Mouse (Mus musculus) limb, embryonic 11.5 days (tissue): ENCODE results near the gene Ovch2. TPM values are rescaled to one million over a fixed set of nuclear protein-coding genes. Genes with fewer than 3 reads are reported as not detected.
A peak's percentile ranks its signal among the peaks of the same experiment; 100 is the strongest.
"Not testable (repeated sequence)": the region's sequence is repeated elsewhere in the genome, so short reads cannot be mapped to it uniquely, and the experiment has no call there.

Experiments
- ATAC-seq: fragments of 200-750 bp; cut with Nextera tagmentation; 2 replicates; pipeline ENCODE4 v1.8.0; 2017; ENCODE audit warnings: low read depth; ENCODE audit not compliant: insufficient number of reproducible peaks, low FRiP score, low TSS enrichment
- DNase-seq: peaks from one replicate; pipeline ENCODE4 v3.0.0-alpha.2; 2015; ENCODE audit warnings: low spot score
- H3K27ac ChIP-seq: fragments of 300-500 bp; sonication (generic); replicated peaks from 2 replicates; pipeline ENCODE4 v1.5.1; 2014; ENCODE audit warnings: low read depth, mild to moderate bottlenecking, low read length
- H3K27me3 ChIP-seq: fragments of 300-500 bp; sonication (generic); 2 replicates; pipeline ENCODE4 v1.6.1; 2014; ENCODE audit warnings: mild to moderate bottlenecking, low read length, mixed read lengths; ENCODE audit not compliant: control insufficient read depth, insufficient read depth
- H3K36me3 ChIP-seq: fragments of 300-500 bp; sonication (generic); 2 replicates; pipeline ENCODE4 v1.6.1; 2014; ENCODE audit warnings: mild to moderate bottlenecking, low read length, moderate library complexity, mixed read lengths; ENCODE audit not compliant: control insufficient read depth, insufficient read depth
- H3K4me1 ChIP-seq: fragments of 300-500 bp; sonication (generic); 2 replicates; pipeline ENCODE4 v1.6.1; 2014; ENCODE audit warnings: low read length, mixed read lengths; ENCODE audit not compliant: control insufficient read depth, insufficient read depth
- H3K4me2 ChIP-seq: fragments of 300-500 bp; sonication (generic); 2 replicates; pipeline ENCODE4 v1.6.1; 2014; ENCODE audit warnings: low read depth, mild to moderate bottlenecking, moderate library complexity; ENCODE audit not compliant: severe bottlenecking
- H3K4me3 ChIP-seq: fragments of 300-500 bp; sonication (generic); 2 replicates; pipeline ENCODE4 v1.5.1; 2014; ENCODE audit warnings: low read depth, low read length
- H3K9ac ChIP-seq: fragments of 300-500 bp; sonication (generic); 2 replicates; pipeline ENCODE4 v1.6.1; 2014; ENCODE audit warnings: mild to moderate bottlenecking, low read length
- H3K9me3 ChIP-seq: fragments of 300-500 bp; sonication (generic); 2 replicates; pipeline ENCODE4 v1.6.1; 2016; ENCODE audit warnings: low read length; ENCODE audit not compliant: control insufficient read depth
- WGBS: fragments of 180-500 bp; shearing (Covaris S2); extraction: QIAGEN DNeasy Blood & Tissue Kit; methylation state at CpG from one replicate; pipeline ENCODE4 v1.1.7; 2014; 5-methylcytosine and 5-hydroxymethylcytosine counted together
- polyA plus RNA-seq: library from polyadenylated mRNA; unstranded; fragments of >200 nt; fragmentation: Nextera tagmentation; extraction: Ambion mirVana; gene quantifications from 2 replicates; pipeline ENCODE4 v1.2.1, GENCODE M21; 2014

The Ovch2 gene
- not detected in 2 replicates for polyA plus RNA-seq

DNA sequence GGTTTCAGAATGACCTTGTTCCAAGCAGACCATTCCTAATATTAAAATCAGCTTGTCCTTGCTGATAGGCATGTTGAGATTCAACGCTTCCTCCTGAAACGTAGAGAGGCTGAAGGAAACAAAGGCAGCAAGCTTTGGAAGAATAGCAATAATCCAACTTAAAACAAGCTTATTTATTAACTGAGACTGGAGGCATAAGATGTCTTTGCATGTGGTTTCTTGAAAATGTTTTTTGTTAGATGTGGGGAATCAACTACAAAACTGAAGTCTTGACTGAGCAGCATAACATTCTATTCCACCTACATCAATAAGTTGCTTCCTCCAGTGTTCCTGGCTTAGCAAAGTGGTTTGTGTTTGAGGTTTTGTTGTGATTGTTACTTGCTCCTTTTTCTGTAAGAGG, at the start of gene Ovch2:
Gene Ovch2 (minus strand): TSS at position 101 of the 400 bp plus-strand sequence.
- no peak within 1 kb of the TSS for H3K9ac ChIP-seq
- no peak for DNase-seq
- 0 out of 2 replicates have a peak, but pooled peaks cover 2% of the 10 kb centered on the region for H3K4me1 ChIP-seq
- no peak for ATAC-seq
- H3K4me2 ChIP-seq = no peak within 1 kb of the TSS
- H3K27ac ChIP-seq = 0 out of 2 replicates have a peak within 1 kb of the TSS, but pooled peaks have one; percentile 14
- WGBS = 92% methylated on average over 2 of the region's 2 CpGs
- no peaks in the 10 kb centered on the region for H3K9me3 ChIP-seq
- no peaks in the 10 kb centered on the region for H3K36me3 ChIP-seq
- no peaks in the 10 kb centered on the region for H3K27me3 ChIP-seq
- no peak within 1 kb of the TSS for H3K4me3 ChIP-seq

DNA sequence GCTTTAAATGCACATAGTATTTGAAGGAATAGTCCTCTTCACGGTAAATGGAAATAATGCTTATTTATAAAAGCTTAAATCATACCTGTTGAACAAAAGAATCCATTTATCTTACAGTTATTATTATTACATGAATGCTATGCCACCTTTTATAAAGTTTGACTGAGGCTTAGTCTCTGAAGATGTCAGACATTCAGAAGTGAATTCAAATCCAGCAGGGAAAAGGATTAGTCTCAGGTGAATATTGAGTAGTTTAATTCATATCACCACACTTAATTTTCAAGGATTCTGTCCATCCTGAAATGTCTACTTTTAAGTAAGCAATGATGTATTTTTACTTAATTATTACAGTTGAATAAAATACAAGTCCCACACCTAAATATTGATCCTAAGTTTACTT, 46.4 kb upstream of the Ovch2 start, which contains the start of gene Olfr470:
Gene Olfr470 (minus strand): TSS at position 101 of the 400 bp plus-strand sequence.
- H3K36me3 ChIP-seq, H3K9ac ChIP-seq, H3K4me2 ChIP-seq, H3K4me1 ChIP-seq, H3K27me3 ChIP-seq, H3K4me3 ChIP-seq, H3K27ac ChIP-seq, DNase-seq, H3K9me3 ChIP-seq, ATAC-seq: not testable (repeated sequence)
- 88% methylated on average over 1 of the region's 1 CpGs for WGBS

GRCm38 (mm10) chr7:107841719-107842118, 40.7 kb upstream of the Ovch2 start:
- Histone ChIP-seq H3K9me3 (no peaks in the 10 kb centered on the region), H3K27me3 (no peaks in the 10 kb centered on the region), H3K9ac (no peak overlapping the region), H3K4me2 (no peak overlapping the region), H3K4me1 (no peaks in the 10 kb centered on the region), H3K36me3 (no peaks in the 10 kb centered on the region), H3K4me3 (no peak overlapping the region), H3K27ac (no peak overlapping the region)
- 80% methylated on average over 1 of the region's 1 CpGs for WGBS
- DNase-seq (no peak), ATAC-seq (no peak)

DNA sequence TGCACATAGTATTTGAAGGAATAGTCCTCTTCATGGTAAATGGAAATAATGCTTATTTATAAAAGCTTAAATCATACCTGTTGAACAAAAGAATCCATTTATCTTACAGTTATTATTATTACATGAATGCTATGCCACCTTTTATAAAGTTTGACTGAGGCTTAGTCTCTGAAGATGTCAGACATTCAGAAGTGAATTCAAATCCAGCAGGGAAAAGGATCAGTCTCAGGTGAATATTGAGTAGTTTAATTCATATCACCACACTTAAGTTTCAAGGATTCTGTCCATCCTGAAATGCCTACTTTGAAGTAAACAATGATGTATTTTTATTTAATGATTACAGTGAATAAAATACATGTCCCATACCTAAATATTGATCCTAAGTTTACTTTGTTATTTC, 24.4 kb upstream of the Ovch2 start, which contains the start of gene Olfr469:
Gene Olfr469 (minus strand): TSS at position 101 of the 400 bp plus-strand sequence.
- ATAC-seq, H3K9ac ChIP-seq, H3K36me3 ChIP-seq, H3K4me3 ChIP-seq, H3K4me1 ChIP-seq, H3K27ac ChIP-seq, H3K9me3 ChIP-seq, H3K4me2 ChIP-seq, H3K27me3 ChIP-seq, DNase-seq: not testable (repeated sequence)

DNA sequence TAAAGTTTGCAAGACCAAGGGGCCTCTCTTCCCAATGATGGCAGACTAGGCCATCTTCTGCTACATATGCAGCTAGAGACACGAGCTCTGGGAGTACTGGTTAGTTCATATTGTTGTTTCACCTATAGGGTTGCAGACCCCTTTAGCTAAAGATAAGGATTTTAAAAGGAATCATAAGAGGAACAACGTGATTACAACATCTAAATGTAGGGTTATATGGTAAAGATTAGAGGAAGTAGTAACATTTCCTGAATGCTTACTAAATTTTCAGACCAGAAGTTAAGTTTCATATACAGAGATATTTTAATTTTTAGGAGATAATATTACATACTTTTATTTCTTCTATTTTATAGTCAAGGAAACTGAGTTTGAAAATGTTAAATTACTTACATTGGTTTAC, 22.9 kb upstream of the Ovch2 start:
- H3K9me3 ChIP-seq, H3K27ac ChIP-seq, H3K36me3 ChIP-seq: not testable (repeated sequence)

DNA sequence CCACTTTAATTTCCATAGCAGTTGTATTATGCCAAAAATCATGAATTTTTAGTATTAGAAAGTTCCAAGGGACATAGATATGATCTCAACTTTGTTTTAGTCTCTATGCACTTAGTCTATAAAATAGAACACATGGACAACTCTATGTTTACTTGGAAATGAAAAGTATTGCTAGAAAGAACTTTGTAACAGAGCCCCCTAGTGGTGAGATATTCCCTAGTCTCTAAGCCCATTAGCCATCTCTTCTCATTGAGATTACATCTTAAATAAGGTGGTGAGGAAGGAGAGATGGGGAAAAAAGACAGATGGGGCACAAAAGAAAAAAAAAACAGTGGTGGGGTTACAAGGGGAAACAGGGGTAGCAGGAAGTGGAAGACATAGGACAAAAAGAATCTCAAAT, 18.4 kb upstream of the Ovch2 start:
- Histone ChIP-seq H3K4me1 (no peaks in the 10 kb centered on the region), H3K9me3 (no peaks in the 10 kb centered on the region), H3K4me2 (no peak overlapping the region), H3K36me3 (no peaks in the 10 kb centered on the region), H3K4me3 (no peak overlapping the region), H3K27ac (no peak overlapping the region), H3K9ac (no peak overlapping the region), H3K27me3 (no peaks in the 10 kb centered on the region)
- ATAC-seq (no peak), DNase-seq (no peak)

More for the DNA sequence above, 22.9 kb upstream of the Ovch2 start:
- H3K9ac ChIP-seq, H3K27me3 ChIP-seq, H3K4me1 ChIP-seq, DNase-seq, ATAC-seq, H3K4me2 ChIP-seq, H3K4me3 ChIP-seq: not testable (repeated sequence)
- WGBS = 58% methylated on average over 2 of the region's 2 CpGs

- no peak within 1 kb of the TSS for H3K4me3 ChIP-seq
- H3K27ac ChIP-seq = no peak within 1 kb of the TSS
- DNase-seq (no peak), ATAC-seq (no peak)
- H3K9me3 ChIP-seq = no peaks in the 10 kb centered on the region
- no peaks in the 10 kb centered on the region for H3K27me3 ChIP-seq
- no peak within 1 kb of the TSS for H3K9ac ChIP-seq
- no peak within 1 kb of the TSS for H3K4me2 ChIP-seq
- H3K4me1 ChIP-seq = no peaks in the 10 kb centered on the region
- H3K36me3 ChIP-seq = no peaks in the 10 kb centered on the region
Observed at GRCm38 (mm10) chr7:107811963-107812362, 11.0 kb upstream of the Ovch2 start, which contains the start of gene Olfr467. TSS of gene Olfr467 (plus strand) at chr7:107812263.

DNA sequence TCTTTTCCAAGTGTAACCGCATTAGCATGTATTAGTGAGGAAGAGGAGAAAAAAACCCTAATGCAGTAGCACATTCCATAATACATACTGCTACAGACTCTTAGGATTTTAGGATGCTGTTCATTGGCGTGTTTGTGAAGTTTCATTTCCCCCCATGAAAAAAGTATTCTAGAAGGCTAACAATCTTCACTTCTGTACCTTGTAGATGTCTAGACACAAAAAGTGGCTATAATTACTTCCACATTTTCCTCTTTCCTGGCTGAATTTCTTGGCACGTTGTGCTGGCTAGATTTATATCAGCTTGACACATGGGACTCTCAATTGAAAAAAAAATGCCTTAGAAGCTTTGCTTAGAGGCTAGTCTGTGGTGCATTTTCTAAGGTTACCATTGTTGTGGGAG, 1.1 kb upstream of the Ovch2 start:
- Histone ChIP-seq H3K4me1 (0 out of 2 replicates have a peak, but pooled peaks cover 2% of the 10 kb centered on the region), H3K4me3 (no peak overlapping the region), H3K27me3 (no peaks in the 10 kb centered on the region), H3K9me3 (no peaks in the 10 kb centered on the region), H3K36me3 (no peaks in the 10 kb centered on the region), H3K9ac (no peak overlapping the region), H3K4me2 (no peak overlapping the region), H3K27ac (0 out of 2 replicates have a peak overlapping the region, but pooled peaks have one; percentile 14)
- ATAC-seq = peak; percentile 26; the same call in 1 of the 2 replicates
- DNase-seq = peak; percentile 23
- 41% methylated on average over 3 of the region's 3 CpGs for WGBS

DNA sequence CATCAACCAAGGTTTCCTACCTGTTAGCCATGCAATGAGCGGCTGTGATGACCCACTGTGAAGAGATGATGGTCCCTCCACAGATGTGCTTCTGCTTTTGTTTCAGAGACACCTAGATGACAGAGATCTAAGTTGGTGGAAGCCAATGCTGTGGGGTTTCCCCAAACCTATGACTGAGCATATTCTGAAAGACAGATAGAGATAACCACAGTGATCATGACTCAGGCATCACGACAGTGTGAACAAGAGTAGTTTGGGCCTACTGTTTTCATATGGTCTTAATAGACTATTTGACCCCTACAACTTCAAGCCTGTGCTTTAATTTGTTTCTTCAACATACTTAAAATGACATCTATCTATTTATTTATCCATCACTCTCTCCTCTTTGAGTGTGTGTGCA, 4.5 kb downstream of the Ovch2 start:
- no peak for DNase-seq
- no peaks in the 10 kb centered on the region for H3K9me3 ChIP-seq
- H3K4me3 ChIP-seq = no peak overlapping the region
- no peaks in the 10 kb centered on the region for H3K27me3 ChIP-seq
- WGBS = 88% methylated on average over 2 of the region's 2 CpGs
- no peak overlapping the region for H3K9ac ChIP-seq
- H3K4me2 ChIP-seq = no peak overlapping the region
- ATAC-seq = no peak
- H3K36me3 ChIP-seq = no peaks in the 10 kb centered on the region
- H3K4me1 ChIP-seq = no peaks in the 10 kb centered on the region
- no peak overlapping the region for H3K27ac ChIP-seq
